Mouse (Mus musculus): Measurements from ENCODE around the gene Fcrlb. TPM values are rescaled to one million over a fixed set of nuclear protein-coding genes. Genes with fewer than 3 reads are reported as not detected.

Gene Fcrlb
- polyA plus RNA-seq, 1 experiment from 2014 or later, result not detected

- peaks cover 3% of the 10 kb centered on the region for H3K4me1 ChIP-seq (replicated peaks)
- no peak for ATAC-seq (ENCODE audit: insufficient number of reproducible peaks, low FRiP score)
- H3K4me2 ChIP-seq, result no peak overlapping the region
- 69% methylated on average over 4 of the region's 4 CpGs for WGBS
- no peaks in the 10 kb centered on the region for H3K36me3 ChIP-seq
- H3K9me3 ChIP-seq (replicated peaks), result 0 out of 2 replicates have a peak, but pooled peaks cover 3% of the 10 kb centered on the region
- no peak overlapping the region for H3K4me3 ChIP-seq
- no peak overlapping the region for H3K9ac ChIP-seq
- no peaks in the 10 kb centered on the region for H3K27me3 ChIP-seq (replicated peaks)
- H3K27ac ChIP-seq (ENCODE audit: poor library complexity, severe bottlenecking), result no peak overlapping the region
Observed at GRCm38 (mm10) chr1:170889310-170889709, 23.4 kb downstream of the Fcrlb start.

- H3K9ac ChIP-seq, result no peak overlapping the region
- 50% methylated on average over 6 of the region's 6 CpGs for WGBS
- H3K4me1 ChIP-seq (replicated peaks), result peaks cover 14% of the 10 kb centered on the region
- no peak for ATAC-seq (ENCODE audit: insufficient number of reproducible peaks, low FRiP score)
- no peaks in the 10 kb centered on the region for H3K27me3 ChIP-seq (replicated peaks)
- H3K36me3 ChIP-seq, result peaks cover 11% of the 10 kb centered on the region
- H3K9me3 ChIP-seq (replicated peaks), result 0 out of 2 replicates have a peak, but pooled peaks cover 3% of the 10 kb centered on the region
- H3K4me3 ChIP-seq, result no peak overlapping the region
- no peak overlapping the region for H3K27ac ChIP-seq (ENCODE audit: poor library complexity, severe bottlenecking)
- no peak overlapping the region for H3K4me2 ChIP-seq
Observed at GRCm38 (mm10) chr1:170886044-170886458, 26.7 kb downstream of the Fcrlb start.

DNA sequence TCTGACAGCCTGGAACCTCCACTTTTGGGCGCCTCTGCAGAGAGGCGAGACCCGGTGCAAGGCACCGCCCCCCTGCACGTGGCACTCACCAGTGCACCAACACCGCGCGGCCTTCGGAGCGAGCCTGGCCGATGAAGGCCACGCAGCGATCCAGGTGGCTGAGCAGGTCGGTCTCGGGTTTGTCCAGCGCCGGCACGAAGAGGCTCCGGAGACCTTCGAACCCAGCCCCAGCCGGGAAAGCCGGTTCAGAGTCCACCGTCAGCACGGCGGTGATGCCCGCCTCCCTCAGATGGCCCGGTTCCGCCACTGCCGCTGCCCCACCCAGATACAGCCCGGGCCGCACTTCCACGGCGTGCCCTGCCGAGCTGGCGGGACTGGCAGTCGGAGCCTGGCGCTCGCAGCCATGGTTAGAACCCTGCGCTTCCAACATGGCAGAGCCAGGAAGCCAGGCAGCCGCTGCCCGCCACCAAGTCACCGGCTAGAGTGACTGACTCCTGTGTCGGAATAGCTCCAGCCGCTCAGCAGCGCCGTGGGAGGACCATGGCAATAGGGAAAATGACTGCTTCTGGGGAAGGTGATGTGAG is 27.7 kb downstream of the Fcrlb start, which contains the start of the genes Gm26620 and Dusp12:
Gm26620 (plus strand) TSS at position 88 of the 584 bp plus-strand sequence.
Dusp12 (minus strand) TSS at position 563 of the 584 bp plus-strand sequence.
- peaks cover 14% of the 10 kb centered on the region for H3K4me1 ChIP-seq (replicated peaks)
- no peaks in the 10 kb centered on the region for H3K27me3 ChIP-seq (replicated peaks)
- ATAC-seq (ENCODE audit: insufficient number of reproducible peaks, low FRiP score), result peak; percentile 90
- H3K27ac ChIP-seq (ENCODE audit: poor library complexity, severe bottlenecking), result peak within 1 kb of the TSS; percentile 49; the same call in 1 of the 2 replicates
- under 1% methylated on average over 46 of the region's 46 CpGs for WGBS
- H3K36me3 ChIP-seq, result peaks cover 19% of the 10 kb centered on the region
- 0 out of 2 replicates have a peak, but pooled peaks cover 3% of the 10 kb centered on the region for H3K9me3 ChIP-seq (replicated peaks)
- peak within 1 kb of the TSS; percentile 93 for H3K9ac ChIP-seq
- peak within 1 kb of the TSS; percentile 96 for H3K4me3 ChIP-seq
- H3K4me2 ChIP-seq, result peak within 1 kb of the TSS; percentile 87

DNA sequence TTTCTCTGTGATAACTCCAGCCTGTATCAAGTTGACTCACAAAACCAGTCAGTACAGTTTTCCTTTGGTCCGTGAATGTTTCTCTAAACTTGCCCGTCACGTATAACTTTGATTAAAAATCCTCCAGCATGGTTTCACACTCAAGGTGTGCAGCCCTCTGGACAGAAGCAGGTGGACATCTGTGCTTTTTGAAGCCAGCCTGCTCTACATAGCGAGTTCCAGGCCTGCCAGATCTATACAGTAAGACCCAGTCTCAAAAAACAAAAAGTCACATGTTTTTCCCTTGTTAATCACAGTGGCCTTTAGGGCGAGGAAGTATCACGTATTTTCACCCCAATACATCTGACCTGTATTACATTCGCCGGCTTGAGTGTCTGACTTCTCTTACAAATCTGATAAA is 28.4 kb downstream of the Fcrlb start:
- 23% methylated on average over 8 of the region's 8 CpGs for WGBS
- Histone ChIP-seq H3K27me3 (replicated peaks) (no peaks in the 10 kb centered on the region), H3K9me3 (replicated peaks) (0 out of 2 replicates have a peak, but pooled peaks cover 3% of the 10 kb centered on the region), H3K36me3 (peaks cover 22% of the 10 kb centered on the region), H3K4me1 (replicated peaks) (peaks cover 14% of the 10 kb centered on the region), H3K4me2 (peak overlapping the region; percentile 87), H3K27ac (ENCODE audit: poor library complexity, severe bottlenecking) (no peak overlapping the region), H3K9ac (peak overlapping the region; percentile 93), H3K4me3 (peak overlapping the region; percentile 96)
- no peak for ATAC-seq (ENCODE audit: insufficient number of reproducible peaks, low FRiP score)

- H3K4me2 ChIP-seq, result no peak overlapping the region
- H3K4me1 ChIP-seq (replicated peaks), result peaks cover 14% of the 10 kb centered on the region
- no peaks in the 10 kb centered on the region for H3K27me3 ChIP-seq (replicated peaks)
- H3K36me3 ChIP-seq, result peaks cover 28% of the 10 kb centered on the region
- H3K27ac ChIP-seq (ENCODE audit: poor library complexity, severe bottlenecking), result no peak overlapping the region
- ATAC-seq (ENCODE audit: insufficient number of reproducible peaks, low FRiP score), result no peak
- H3K4me3 ChIP-seq, result no peak overlapping the region
- H3K9me3 ChIP-seq (replicated peaks), result no peaks in the 10 kb centered on the region
- H3K9ac ChIP-seq, result no peak overlapping the region
- WGBS, result 83% methylated on average over 5 of the region's 5 CpGs
Observed at GRCm38 (mm10) chr1:170882915-170883485, 29.7 kb downstream of the Fcrlb start.

- Histone ChIP-seq H3K9ac (no peak overlapping the region), H3K4me2 (no peak overlapping the region), H3K36me3 (peaks cover 51% of the 10 kb centered on the region), H3K9me3 (replicated peaks) (no peaks in the 10 kb centered on the region), H3K27me3 (replicated peaks) (no peaks in the 10 kb centered on the region), H3K27ac (ENCODE audit: poor library complexity, severe bottlenecking) (no peak overlapping the region), H3K4me1 (replicated peaks) (no peaks in the 10 kb centered on the region), H3K4me3 (no peak overlapping the region)
- WGBS, result 69% methylated on average over 5 of the region's 5 CpGs
- no peak for ATAC-seq (ENCODE audit: insufficient number of reproducible peaks, low FRiP score)
Observed at GRCm38 (mm10) chr1:170876906-170877305, 35.8 kb downstream of the Fcrlb start.

DNA sequence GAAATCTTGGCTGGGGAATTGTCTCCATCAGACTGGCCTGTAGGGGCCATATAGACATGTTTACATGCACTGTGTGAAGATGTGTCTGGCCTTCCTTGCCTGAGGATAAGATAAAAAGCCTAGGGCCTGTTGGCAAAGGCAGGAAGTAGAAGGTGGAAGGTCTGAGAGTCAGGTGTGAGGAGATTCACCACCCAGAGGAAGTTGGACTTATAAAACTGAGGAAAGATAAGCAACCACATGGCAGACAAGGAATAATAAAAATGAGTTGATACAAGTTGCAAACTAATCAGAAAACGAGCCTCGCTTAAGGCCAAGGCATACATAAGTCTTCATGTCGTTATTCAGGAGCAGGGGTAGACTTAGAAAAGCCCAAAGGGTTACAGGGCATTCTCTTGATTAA is 37.1 kb downstream of the Fcrlb start:
- peaks cover 39% of the 10 kb centered on the region for H3K36me3 ChIP-seq
- whole genome bisulfite sequencing, result 87% methylated on average over 3 of the region's 3 CpGs

DNA sequence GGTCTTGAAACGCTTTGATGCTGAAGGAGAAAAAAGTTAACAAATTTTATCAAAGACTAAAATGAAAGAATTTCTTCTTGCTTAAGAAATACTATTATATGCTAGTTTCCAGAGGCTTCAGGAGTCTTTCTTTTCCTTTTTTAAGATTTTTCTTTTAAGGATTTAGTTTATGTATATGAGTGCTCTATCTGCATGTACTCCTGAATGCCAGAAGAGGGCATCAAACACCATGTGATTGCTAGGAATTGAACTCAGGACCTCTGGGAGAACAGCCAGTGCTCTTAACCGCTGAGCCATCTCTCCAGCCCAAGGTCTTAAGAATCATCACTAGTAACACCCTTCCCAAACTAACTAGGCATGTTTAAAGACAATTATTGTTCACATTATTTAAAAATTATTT is 40.8 kb downstream of the Fcrlb start:
- Histone ChIP-seq H3K9me3 (replicated peaks) (no peaks in the 10 kb centered on the region), H3K4me1 (replicated peaks) (peaks cover 1% of the 10 kb centered on the region; the same call in 1 of the 2 replicates), H3K4me3 (no peak overlapping the region), H3K27me3 (replicated peaks) (no peaks in the 10 kb centered on the region), H3K27ac (ENCODE audit: poor library complexity, severe bottlenecking) (no peak overlapping the region), H3K9ac (no peak overlapping the region), H3K36me3 (peaks cover 24% of the 10 kb centered on the region), H3K4me2 (no peak overlapping the region)
- 90% methylated on average over 2 of the region's 2 CpGs for WGBS
- ATAC-seq (ENCODE audit: insufficient number of reproducible peaks, low FRiP score), result no peak

More for the DNA sequence above, 37.1 kb downstream of the Fcrlb start:
- no peak for ATAC-seq (ENCODE audit: insufficient number of reproducible peaks, low FRiP score)
- no peak overlapping the region for H3K4me3 ChIP-seq
- no peak overlapping the region for H3K9ac ChIP-seq
- H3K27me3 ChIP-seq (replicated peaks), result no peaks in the 10 kb centered on the region
- no peaks in the 10 kb centered on the region for H3K9me3 ChIP-seq (replicated peaks)
- no peak overlapping the region for H3K4me2 ChIP-seq
- H3K4me1 ChIP-seq (replicated peaks), result no peaks in the 10 kb centered on the region
- H3K27ac ChIP-seq (ENCODE audit: poor library complexity, severe bottlenecking), result no peak overlapping the region

DNA sequence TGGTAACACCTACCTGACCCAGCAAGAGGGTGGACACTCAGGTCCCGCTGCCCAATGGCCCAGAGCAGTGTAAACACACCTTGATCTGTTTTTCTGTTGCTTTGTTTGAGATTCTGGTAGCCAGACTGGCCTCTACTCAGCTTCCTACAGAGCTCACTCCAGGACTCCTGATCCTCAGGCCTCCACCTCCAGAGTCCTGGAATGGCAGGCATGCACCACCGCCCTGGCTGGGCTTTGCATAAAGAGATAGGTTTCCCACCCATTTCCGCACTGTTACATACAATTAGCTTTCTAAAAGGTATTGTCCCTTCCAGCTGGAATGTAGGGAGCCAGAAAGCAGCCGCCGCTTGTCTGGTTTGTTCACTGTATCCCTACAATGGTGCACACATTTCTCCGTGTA is 41.3 kb downstream of the Fcrlb start:
- Histone ChIP-seq H3K27me3 (replicated peaks) (no peaks in the 10 kb centered on the region), H3K4me3 (no peak overlapping the region), H3K36me3 (peaks cover 18% of the 10 kb centered on the region), H3K4me2 (no peak overlapping the region), H3K27ac (ENCODE audit: poor library complexity, severe bottlenecking) (no peak overlapping the region), H3K9ac (no peak overlapping the region), H3K4me1 (replicated peaks) (peaks cover 5% of the 10 kb centered on the region; the same call in 1 of the 2 replicates), H3K9me3 (replicated peaks) (no peaks in the 10 kb centered on the region)
- no peak for ATAC-seq (ENCODE audit: insufficient number of reproducible peaks, low FRiP score)
- 84% methylated on average over 6 of the region's 6 CpGs for WGBS

DNA sequence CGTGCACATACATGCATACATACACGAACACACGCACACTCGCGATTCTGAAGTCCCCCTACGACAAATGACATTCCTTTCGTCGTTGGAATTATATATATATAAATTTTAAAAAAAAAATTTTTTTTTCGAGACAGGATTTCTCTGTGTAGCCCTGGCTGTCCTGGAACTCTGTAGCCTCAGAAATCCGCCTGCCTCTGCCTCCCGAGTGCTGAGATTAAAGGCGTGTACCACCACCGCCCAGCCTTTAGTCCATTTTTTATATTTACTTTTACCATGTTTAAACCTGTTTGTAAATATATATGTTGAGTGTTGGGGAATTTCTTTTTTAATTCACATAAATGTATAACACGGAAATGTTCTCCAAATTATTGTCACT is 43.8 kb downstream of the Fcrlb start:
- H3K4me3 ChIP-seq, result peak overlapping the region; percentile 83
- H3K36me3 ChIP-seq, result peaks cover 7% of the 10 kb centered on the region
- peak overlapping the region; percentile 65 for H3K9ac ChIP-seq
- 13% methylated on average over 14 of the region's 14 CpGs for WGBS
- H3K4me1 ChIP-seq (replicated peaks), result peaks cover 17% of the 10 kb centered on the region
- ATAC-seq (ENCODE audit: insufficient number of reproducible peaks, low FRiP score), result no peak
- H3K9me3 ChIP-seq (replicated peaks), result no peaks in the 10 kb centered on the region
- peak overlapping the region; percentile 92 for H3K4me2 ChIP-seq
- H3K27ac ChIP-seq (ENCODE audit: poor library complexity, severe bottlenecking), result no peak overlapping the region
- no peaks in the 10 kb centered on the region for H3K27me3 ChIP-seq (replicated peaks)

DNA sequence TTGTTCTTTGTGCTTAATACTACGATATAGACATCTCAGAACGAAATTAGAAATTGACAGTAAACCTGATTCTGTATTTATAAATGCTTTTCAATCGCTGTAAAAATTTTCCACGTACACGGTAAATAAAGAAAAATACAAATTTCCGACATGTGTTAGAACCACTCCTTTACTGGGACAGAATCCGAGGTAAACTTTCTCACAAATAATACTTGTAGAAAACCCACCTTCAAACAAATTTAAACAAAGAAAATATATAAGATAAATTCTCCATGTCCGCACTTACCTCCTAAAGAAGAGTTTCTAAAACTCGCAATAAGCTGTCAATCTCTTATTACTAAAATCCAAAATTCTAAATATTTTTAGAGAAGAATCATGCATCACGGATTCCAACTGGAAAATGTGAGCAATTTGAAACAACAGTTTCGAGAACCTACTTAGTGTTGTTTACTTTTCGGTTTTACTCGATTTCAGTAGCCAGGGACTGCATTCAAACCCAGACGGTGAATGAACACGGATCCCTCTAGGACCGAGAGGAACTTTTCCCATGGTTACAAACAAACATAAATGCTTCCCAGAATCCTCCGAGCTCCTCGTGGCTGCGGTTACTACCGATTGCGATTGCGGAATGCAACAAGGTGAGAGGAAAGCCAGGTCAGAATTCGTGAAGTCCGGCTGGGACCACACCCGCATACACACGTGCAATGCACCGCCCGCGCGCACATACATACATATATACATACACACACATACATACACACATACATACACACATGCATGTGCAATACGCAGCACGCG is 44.4 kb downstream of the Fcrlb start:
- Histone ChIP-seq H3K27ac (ENCODE audit: poor library complexity, severe bottlenecking) (no peak overlapping the region), H3K4me2 (peak overlapping the region; percentile 92), H3K9ac (peak overlapping the region; percentile 65), H3K9me3 (replicated peaks) (no peaks in the 10 kb centered on the region), H3K36me3 (peaks cover 7% of the 10 kb centered on the region), H3K4me3 (peak overlapping the region; percentile 93), H3K4me1 (replicated peaks) (peaks cover 19% of the 10 kb centered on the region), H3K27me3 (replicated peaks) (no peaks in the 10 kb centered on the region)
- WGBS, result under 1% methylated on average over 33 of the region's 33 CpGs
- ATAC-seq (ENCODE audit: insufficient number of reproducible peaks, low FRiP score), result peak; percentile 74
